Mouse (Mus musculus): ENCODE measurements around the gene Tmem268. TPM values are rescaled to one million over a fixed set of nuclear protein-coding genes. Genes with fewer than 3 reads are reported as not detected.

The Tmem268 gene
- total and polyA plus RNA-seq, 2 experiments from 2014 or later, result 5.5 to 5.9 TPM

- TF ChIP-seq CTCF (IDR thresholded peaks at IDR 0.05; ENCODE audit: low read depth), result no peak
- no peak overlapping the region for H3K4me2 ChIP-seq (ENCODE audit: low read depth)
- peaks cover 30% of the 10 kb centered on the region for H3K36me3 ChIP-seq (ENCODE audit: insufficient read depth)
- no peaks in the 10 kb centered on the region for H3K4me1 ChIP-seq (ENCODE audit: insufficient read depth)
- ATAC-seq (no peak), DNase-seq (no peak)
- 100% methylated on average over 2 of the region's 2 CpGs for WGBS
- no peaks in the 10 kb centered on the region; the same call in 1 of the 2 replicates for H3K27me3 ChIP-seq (ENCODE audit: insufficient read depth, low read length)
- no peak overlapping the region for H3K9ac ChIP-seq
- H3K9me3 ChIP-seq (ENCODE audit: low read length), result no peaks in the 10 kb centered on the region
- no peak overlapping the region for H3K4me3 ChIP-seq (ENCODE audit: low read depth, low read length)
- H3K27ac ChIP-seq (ENCODE audit: low read depth, low read length), result no peak overlapping the region
Observed at GRCm38 (mm10) chr4:63555111-63555510, 3.5 kb upstream of the Tmem268 start.

GRCm38 (mm10) chr4:63556665-63557064 is 1.9 kb upstream of the Tmem268 start:
- no peak overlapping the region for H3K4me2 ChIP-seq (ENCODE audit: low read depth)
- TF ChIP-seq CTCF (IDR thresholded peaks at IDR 0.05; ENCODE audit: low read depth), result no peak
- no peak for DNase-seq
- H3K27ac ChIP-seq (ENCODE audit: low read depth, low read length), result no peak overlapping the region
- H3K4me3 ChIP-seq (ENCODE audit: low read depth, low read length), result no peak overlapping the region
- 66% methylated on average over 5 of the region's 5 CpGs for WGBS
- no peak for ATAC-seq
- H3K4me1 ChIP-seq (ENCODE audit: insufficient read depth), result no peaks in the 10 kb centered on the region
- no peak overlapping the region for H3K9ac ChIP-seq
- no peaks in the 10 kb centered on the region; the same call in 1 of the 2 replicates for H3K27me3 ChIP-seq (ENCODE audit: insufficient read depth, low read length)
- H3K36me3 ChIP-seq (ENCODE audit: insufficient read depth), result peaks cover 18% of the 10 kb centered on the region
- no peaks in the 10 kb centered on the region for H3K9me3 ChIP-seq (ENCODE audit: low read length)

- Histone ChIP-seq H3K9ac (0 out of 2 replicates have a peak overlapping the region, but pooled peaks have one; percentile 68), H3K9me3 (ENCODE audit: low read length) (no peaks in the 10 kb centered on the region), H3K27me3 (ENCODE audit: insufficient read depth, low read length) (no peaks in the 10 kb centered on the region; the same call in 1 of the 2 replicates), H3K4me2 (ENCODE audit: low read depth) (peak overlapping the region; percentile 70; the same call in 1 of the 2 replicates), H3K4me3 (ENCODE audit: low read depth, low read length) (no peak overlapping the region), H3K27ac (ENCODE audit: low read depth, low read length) (no peak overlapping the region), H3K36me3 (ENCODE audit: insufficient read depth) (peaks cover 11% of the 10 kb centered on the region; the same call in 1 of the 2 replicates), H3K4me1 (ENCODE audit: insufficient read depth) (no peaks in the 10 kb centered on the region)
- no peak for ATAC-seq
- 36% methylated on average over 16 of the region's 16 CpGs for WGBS
- TF ChIP-seq CTCF (IDR thresholded peaks at IDR 0.05; ENCODE audit: low read depth), result no peak
- DNase-seq, result no peak
Observed at GRCm38 (mm10) chr4:63557124-63558059, 1.2 kb upstream of the Tmem268 start.

- H3K4me3 ChIP-seq (ENCODE audit: low read depth, low read length), result peak overlapping the region; percentile 66
- H3K4me2 ChIP-seq (ENCODE audit: low read depth), result peak overlapping the region; percentile 70
- H3K9ac ChIP-seq, result peak overlapping the region; percentile 68
- H3K27ac ChIP-seq (ENCODE audit: low read depth, low read length), result 0 out of 2 replicates have a peak overlapping the region, but pooled peaks have one; percentile 22
- H3K36me3 ChIP-seq (ENCODE audit: insufficient read depth), result 0 out of 2 replicates have a peak, but pooled peaks cover 3% of the 10 kb centered on the region
- H3K27me3 ChIP-seq (ENCODE audit: insufficient read depth, low read length), result no peaks in the 10 kb centered on the region; the same call in 1 of the 2 replicates
- no peaks in the 10 kb centered on the region for H3K4me1 ChIP-seq (ENCODE audit: insufficient read depth)
- DNase-seq (no peak), ATAC-seq (peak; percentile 19; the same call in 1 of the 2 replicates)
- 40% methylated on average over 9 of the region's 9 CpGs for WGBS
- TF ChIP-seq CTCF (IDR thresholded peaks at IDR 0.05; ENCODE audit: low read depth), result no peak
- no peaks in the 10 kb centered on the region for H3K9me3 ChIP-seq (ENCODE audit: low read length)
Observed at GRCm38 (mm10) chr4:63559127-63559697, 631 bp downstream of the Tmem268 start.

- H3K4me2 ChIP-seq (ENCODE audit: low read depth), result no peak overlapping the region
- TF ChIP-seq CTCF (IDR thresholded peaks at IDR 0.05; ENCODE audit: low read depth), result no peak
- no peak for DNase-seq
- no peak overlapping the region for H3K9ac ChIP-seq
- H3K36me3 ChIP-seq (ENCODE audit: insufficient read depth), result 0 out of 2 replicates have a peak, but pooled peaks cover 3% of the 10 kb centered on the region
- H3K27me3 ChIP-seq (ENCODE audit: insufficient read depth, low read length), result no peaks in the 10 kb centered on the region; the same call in 1 of the 2 replicates
- H3K9me3 ChIP-seq (ENCODE audit: low read length), result no peaks in the 10 kb centered on the region
- H3K27ac ChIP-seq (ENCODE audit: low read depth, low read length), result no peak overlapping the region
- no peaks in the 10 kb centered on the region for H3K4me1 ChIP-seq (ENCODE audit: insufficient read depth)
- no peak overlapping the region for H3K4me3 ChIP-seq (ENCODE audit: low read depth, low read length)
- no peak for ATAC-seq
- WGBS, result 62% methylated on average over 8 of the region's 8 CpGs
Observed at GRCm38 (mm10) chr4:63560079-63560478, 1.5 kb downstream of the Tmem268 start.

GRCm38 (mm10) chr4:63561861-63562675 is 3.5 kb downstream of the Tmem268 start:
- Histone ChIP-seq H3K36me3 (ENCODE audit: insufficient read depth) (no peaks in the 10 kb centered on the region), H3K9me3 (ENCODE audit: low read length) (no peaks in the 10 kb centered on the region), H3K9ac (no peak overlapping the region), H3K27me3 (ENCODE audit: insufficient read depth, low read length) (no peaks in the 10 kb centered on the region; the same call in 1 of the 2 replicates), H3K4me3 (ENCODE audit: low read depth, low read length) (no peak overlapping the region), H3K4me1 (ENCODE audit: insufficient read depth) (no peaks in the 10 kb centered on the region), H3K27ac (ENCODE audit: low read depth, low read length) (no peak overlapping the region), H3K4me2 (ENCODE audit: low read depth) (no peak overlapping the region)
- no peak for TF ChIP-seq CTCF (IDR thresholded peaks at IDR 0.05; ENCODE audit: low read depth)
- 85% methylated on average over 7 of the region's 7 CpGs for WGBS
- ATAC-seq (no peak), DNase-seq (no peak)
